Mouse (Mus musculus): ENCODE data around the gene Camsap2.

GRCm38 (mm10) chr1:136381169-136381568, 35.3 kb upstream of the Camsap2 start:
- TF ChIP-seq CTCF (IDR thresholded peaks at IDR 0.05; ENCODE audit: control insufficient read depth, insufficient read depth, insufficient replicate concordance, low read depth, low read length) (no peak), POLR2A (IDR thresholded peaks at IDR 0.05; ENCODE audit: control insufficient read depth, low read depth, low read length) (no peak)

Data from testis, adult 2 months (tissue).